Mouse (Mus musculus): ENCODE measurements around the gene Rbpms2.

DNA sequence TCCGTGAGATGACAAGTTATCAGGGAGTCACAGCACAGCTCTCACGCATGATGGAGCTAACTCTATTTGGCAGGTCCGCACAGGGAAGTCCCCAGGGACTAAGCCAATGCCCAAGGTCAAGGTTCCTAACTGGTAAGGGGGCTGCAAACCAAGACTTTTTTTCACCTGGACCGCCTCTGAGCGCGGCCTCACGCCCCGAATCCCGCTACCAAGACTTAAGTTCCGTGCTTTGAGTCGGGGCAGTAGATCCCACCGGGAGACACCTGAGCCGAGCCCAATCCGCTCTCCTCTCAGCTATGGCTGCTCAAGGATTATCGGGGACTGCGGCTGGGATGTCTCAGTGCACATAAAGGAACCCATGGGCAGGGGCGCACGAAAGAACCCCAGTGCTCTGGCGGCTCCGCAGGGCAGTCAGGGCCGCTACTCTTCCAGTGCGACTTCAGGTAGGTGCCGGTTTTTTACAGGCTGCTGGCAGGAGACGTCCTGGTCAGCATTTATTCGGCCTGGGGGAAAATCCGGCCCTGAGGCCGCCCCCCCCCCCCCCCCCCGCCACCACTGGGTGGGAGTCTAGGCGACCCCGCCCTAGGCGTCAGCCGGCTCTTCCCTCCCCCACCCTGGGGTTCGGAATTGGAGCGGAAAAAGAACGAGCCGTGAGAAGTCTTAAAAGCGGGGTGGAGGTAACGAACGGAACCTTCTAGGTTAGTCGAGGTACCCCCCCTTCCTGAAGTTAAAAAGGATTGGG lies at the start of gene Rbpms2:
- 0 out of 2 replicates have a peak, but pooled peaks have one; percentile 15 for TF ChIP-seq POLR2A (IDR thresholded peaks at IDR 0.05; ENCODE audit: insufficient read depth, low read depth, low read length)
- TF ChIP-seq CTCF (IDR thresholded peaks at IDR 0.05) = no peak

Data from heart, adult 2 months (tissue).